Mouse (Mus musculus) cerebellum, adult 8-10 months (tissue): ENCODE results near the gene Gm7694.

Source experiments
- DNase-seq: peaks from one replicate; pipeline ENCODE4 v3.0.0; 2022

Gm7694 gene

GRCm38 (mm10) chr1:170306232-170306631 is at the start of gene Gm7694:
Gene Gm7694, minus strand, starts transcription at chr1:170306332.
- no peak for DNase-seq

GRCm38 (mm10) chr1:170353335-170353734 is 47.2 kb upstream of the Gm7694 start:
- peak; percentile 7 for DNase-seq

- DNase-seq, result no peak
Measured at GRCm38 (mm10) chr1:170351080-170351479, 44.9 kb upstream of the Gm7694 start.

- DNase-seq, result no peak
Measured at GRCm38 (mm10) chr1:170346266-170346665, 40.1 kb upstream of the Gm7694 start.

- DNase-seq, result no peak
Measured at GRCm38 (mm10) chr1:170343906-170344305, 37.8 kb upstream of the Gm7694 start.

GRCm38 (mm10) chr1:170343081-170343480 is 36.9 kb upstream of the Gm7694 start:
- DNase-seq, result no peak

GRCm38 (mm10) chr1:170339943-170340342 is 33.8 kb upstream of the Gm7694 start:
- no peak for DNase-seq

GRCm38 (mm10) chr1:170332775-170333174 is 26.6 kb upstream of the Gm7694 start:
- no peak for DNase-seq

GRCm38 (mm10) chr1:170331926-170332325 is 25.8 kb upstream of the Gm7694 start:
- no peak for DNase-seq

- no peak for DNase-seq
Measured at GRCm38 (mm10) chr1:170325277-170325676, 19.1 kb upstream of the Gm7694 start.

GRCm38 (mm10) chr1:170324312-170324711 is 18.2 kb upstream of the Gm7694 start:
- DNase-seq, result no peak

GRCm38 (mm10) chr1:170323001-170323400 is 16.9 kb upstream of the Gm7694 start:
- no peak for DNase-seq

GRCm38 (mm10) chr1:170322046-170322445 is 15.9 kb upstream of the Gm7694 start:
- DNase-seq, result no peak

GRCm38 (mm10) chr1:170311431-170311830 is 5.3 kb upstream of the Gm7694 start:
- no peak for DNase-seq

- no peak for DNase-seq
Measured at GRCm38 (mm10) chr1:170308503-170308902, 2.4 kb upstream of the Gm7694 start, which contains the start of gene Spata46. Gene Spata46, plus strand, starts transcription at chr1:170308803.

- no peak for DNase-seq
Measured at GRCm38 (mm10) chr1:170305002-170305401, 1.1 kb downstream of the Gm7694 start.

- DNase-seq, result no peak
Measured at GRCm38 (mm10) chr1:170303103-170303502, 3.0 kb downstream of the Gm7694 start.

- DNase-seq, result no peak
Measured at GRCm38 (mm10) chr1:170302456-170302855, 3.7 kb downstream of the Gm7694 start.

- no peak for DNase-seq
Measured at GRCm38 (mm10) chr1:170301686-170302085, 4.4 kb downstream of the Gm7694 start.

GRCm38 (mm10) chr1:170299496-170299895 is 6.6 kb downstream of the Gm7694 start:
- no peak for DNase-seq

- no peak for DNase-seq
Measured at GRCm38 (mm10) chr1:170294786-170295570, 11.2 kb downstream of the Gm7694 start.

- DNase-seq, result no peak
Measured at GRCm38 (mm10) chr1:170293257-170293656, 12.9 kb downstream of the Gm7694 start.

GRCm38 (mm10) chr1:170292239-170292951 is 13.7 kb downstream of the Gm7694 start:
- peak; percentile 49 for DNase-seq
